In the genomic region with DNA sequence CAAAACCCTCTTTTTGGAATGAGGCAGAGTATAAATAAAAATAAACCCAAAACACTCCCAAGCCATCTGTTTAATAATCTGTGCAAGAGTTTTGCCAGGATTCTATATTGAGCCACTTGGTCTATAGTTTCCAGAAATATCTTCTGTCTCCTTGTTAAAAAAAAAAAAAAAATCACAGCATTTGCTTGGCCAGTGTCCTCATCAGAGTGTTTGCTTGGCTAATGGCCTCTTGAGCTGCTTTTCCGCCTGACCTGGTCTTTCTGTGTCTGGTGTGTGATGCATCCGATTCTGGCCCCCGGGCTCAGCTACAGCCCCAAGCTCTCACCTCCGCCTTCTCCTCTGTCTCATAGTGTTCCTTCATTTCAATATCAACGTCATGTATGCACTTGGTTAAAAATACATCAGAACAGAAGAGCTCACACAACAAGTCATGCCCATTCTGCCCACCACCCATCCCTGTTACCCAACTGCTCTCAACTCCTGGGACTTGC, we compare ENCODE assay signal across 14 mouse cellular contexts. TPM values are rescaled to one million over a fixed set of nuclear protein-coding genes. Genes with fewer than 3 reads are reported as not detected.
DNase-seq lines count a peak whose midpoint lies in the region; TF ChIP-seq lines count a peak whose summit lies in the region.
"Had no signal": no experiment of that assay in that cellular context is flagged by ENCODE, and none has a peak within 500 bp of the region (broad histone marks: within the 10 kb centered on the region; RNA-seq: fewer than 3 reads in every experiment).

No protein-coding gene starts in this region.

- peak overlapping the region; percentile 80 for H3K27ac ChIP-seq in layer of hippocampus, adult 2 months
- H3K27ac ChIP-seq in cerebellum, adult 2 months (ENCODE audit: insufficient read depth, low read length) = peak overlapping the region; percentile 90
- H3K27ac ChIP-seq: hindbrain, postnatal 0 days; kidney, postnatal 0 days; limb, embryonic 12.5 days had no signal

- H3K4me1 ChIP-seq in cerebellum, adult 2 months (ENCODE audit: control insufficient read depth, insufficient read depth, low read length) = peaks cover 13% of the 10 kb centered on the region

- 9% methylated on average over 5 of the region's 5 CpGs for WGBS in cerebellum, adult 2 months

- no peaks in the 10 kb centered on the region for H3K27me3 ChIP-seq in cerebellum, adult 2 months (ENCODE audit: control insufficient read depth, insufficient read depth, low read length)
- H3K27me3 ChIP-seq: limb, embryonic 12.5 days had no signal

- H3K4me3 ChIP-seq in layer of hippocampus, adult 2 months = no peak overlapping the region
- H3K4me3 ChIP-seq in cerebellum, adult 2 months (replicated peaks; ENCODE audit: insufficient read depth, low read depth, low read length) = no peak overlapping the region
- H3K4me3 ChIP-seq: limb, embryonic 12.5 days had no signal

- no peak for TF ChIP-seq POLR2A in cerebellum, adult 2 months (IDR thresholded peaks at IDR 0.05; ENCODE audit: borderline replicate concordance, insufficient read depth, low read length)

- DNase-seq in layer of hippocampus, adult 2 months (ENCODE audit: low spot score in 2 of 2) = peak; percentile 55 to 56
- no peak for DNase-seq in layer of hippocampus, postnatal 10 days (ENCODE audit: low spot score in 2 of 2)
- peak; percentile 80 to 93 for DNase-seq in cerebellum, adult 2 months
- DNase-seq in frontal cortex, postnatal 36 days (ENCODE audit: low spot score in 2 of 2) = peak; percentile 55 to 68
- peak; percentile 22 for DNase-seq in right cerebral cortex, postnatal 4 days
- DNase-seq in yolk sac, embryonic 10.5 days (ENCODE audit: low spot score) = no peak
- no peak for DNase-seq in adrenal gland, postnatal 10 days
- DNase-seq: heart, adult 11 months; lung, embryonic 14.5 days; thymus, adult 2 months had no signal

- TF ChIP-seq CTCF in layer of hippocampus, adult 2 months (conservative IDR thresholded peaks at IDR 0.05) = no peak
- no peak for TF ChIP-seq CTCF in cerebellum, adult 2 months (IDR thresholded peaks at IDR 0.05; ENCODE audit: borderline replicate concordance, insufficient read depth, low read depth, low read length)

RNA-seq across cellular contexts. Expression of a gene that starts 20.4 kb away (rescaled TPM):
- 10 to 100 TPM; 73.9 to 77.9 TPM for total RNA-seq in layer of hippocampus, adult 2 months (2021)
- total RNA-seq in layer of hippocampus, postnatal 10 days (2021) = 10 to 100 TPM; 32.1 to 33.6 TPM
- polyA plus RNA-seq in cerebellum, adult 2 months (2012; rRNA removed) = 42.8 and 52.9 TPM in 2 replicates
- total RNA-seq in adrenal gland, postnatal 10 days (2021) = 1 to 10 TPM; 4.1 to 5.4 TPM

RNA-seq across cellular contexts. Expression of a gene that starts 51.3 kb away (rescaled TPM):
- total RNA-seq in layer of hippocampus, adult 2 months (2021) = 10 to 100 TPM; 21.7 to 23.7 TPM
- total RNA-seq in layer of hippocampus, postnatal 10 days (2021) = 10 to 100 TPM; 19.3 to 23.4 TPM
- 32.1 and 35.8 TPM in 2 replicates for polyA plus RNA-seq in cerebellum, adult 2 months (2012; rRNA removed)
- 10 to 100 TPM; 14.6 TPM for total RNA-seq in adrenal gland, postnatal 10 days (2021)
- total RNA-seq: megakaryocyte, adult 5-6 weeks had no signal

Comparison
In these comparisons a context has a peak if more than half of its experiments do, and no peak if none do; other contexts are left out.
1. DNase-seq: peak in layer of hippocampus, adult 2 months (2 of 2), cerebellum, adult 2 months (2 of 2), frontal cortex, postnatal 36 days (2 of 2) and right cerebral cortex, postnatal 4 days (single experiment); none in layer of hippocampus, postnatal 10 days (0 of 2), yolk sac, embryonic 10.5 days (single experiment) and adrenal gland, postnatal 10 days (single experiment).
2. RNA of a gene that starts 20.4 kb away (total RNA-seq): 73.9 to 77.9 TPM in layer of hippocampus, adult 2 months and 32.1 to 33.6 TPM in layer of hippocampus, postnatal 10 days; 4.1 to 5.4 TPM in adrenal gland, postnatal 10 days; every median in the first group is over 4 times any median in the second.